Mouse (Mus musculus) kidney, postnatal 4 days (tissue): ENCODE data around the gene Gm10322.

Source experiments
- DNase-seq, 2 experiments: peaks; one replicate each; pipeline ENCODE4 v3.0.0; 2021; ENCODE audit warnings: mixed read lengths in 2 of 2

Gm10322 gene

GRCm38 (mm10) chr10:59664765-59665164, 48.9 kb downstream of the Gm10322 start:
- DNase-seq = no peak

- no peak for DNase-seq
Observed at GRCm38 (mm10) chr10:59665503-59666291, 49.8 kb downstream of the Gm10322 start.
